Mouse (Mus musculus): ENCODE data around the gene Kel. TPM values are rescaled to one million over a fixed set of nuclear protein-coding genes. Genes with fewer than 3 reads are reported as not detected.

Gene Kel
- polyA plus RNA-seq, 1 experiment from 2014 or later: 11.9 TPM

DNA sequence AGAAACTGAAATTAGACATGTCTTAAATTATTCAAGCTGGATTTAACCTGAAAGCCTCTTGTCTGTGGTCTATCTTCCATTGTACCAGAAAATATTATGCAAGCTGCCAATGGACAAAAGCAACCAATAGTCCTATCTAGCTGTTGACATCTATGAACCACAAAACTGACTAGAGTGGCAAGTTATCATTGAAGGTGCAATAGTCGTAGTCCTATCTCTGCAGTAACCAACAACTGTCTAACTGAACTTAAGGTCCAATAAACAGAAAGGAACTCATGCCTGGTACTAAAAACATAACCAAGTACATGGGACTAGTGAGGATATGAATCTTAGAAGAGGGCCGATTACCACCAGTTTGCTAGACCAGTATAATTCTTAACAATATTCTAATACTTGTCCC, 27.6 kb downstream of the Kel start:
- Histone ChIP-seq H3K9ac (ENCODE audit: low read length) (no peak overlapping the region), H3K27ac (ENCODE audit: low read depth, low read length) (no peak overlapping the region), H3K4me3 (ENCODE audit: low read depth, low read length) (no peak overlapping the region), H3K4me2 (ENCODE audit: low read depth, low read length, severe bottlenecking) (no peak overlapping the region), H3K27me3 (ENCODE audit: control insufficient read depth, insufficient read depth, low read length) (no peaks in the 10 kb centered on the region), H3K9me3 (ENCODE audit: control insufficient read depth, low read length) (no peaks in the 10 kb centered on the region), H3K36me3 (ENCODE audit: control insufficient read depth, insufficient read depth, low read length) (no peaks in the 10 kb centered on the region), H3K4me1 (replicated peaks; ENCODE audit: control insufficient read depth, insufficient read depth, low read length) (no peaks in the 10 kb centered on the region)
- DNase-seq (ENCODE audit: low spot score) (no peak), ATAC-seq (replicated peaks; ENCODE audit: low FRiP score) (no peak)
- WGBS: 87% methylated on average over 2 of the region's 2 CpGs

GRCm38 (mm10) chr6:41662320-41662719, 41.8 kb downstream of the Kel start:
- no peaks in the 10 kb centered on the region for H3K9me3 ChIP-seq (ENCODE audit: control insufficient read depth, low read length)
- H3K36me3 ChIP-seq (ENCODE audit: control insufficient read depth, insufficient read depth, low read length): no peaks in the 10 kb centered on the region
- no peaks in the 10 kb centered on the region for H3K4me1 ChIP-seq (replicated peaks; ENCODE audit: control insufficient read depth, insufficient read depth, low read length)
- 39% methylated on average over 2 of the region's 2 CpGs for WGBS
- H3K9ac ChIP-seq (ENCODE audit: low read length): no peak overlapping the region
- no peak overlapping the region for H3K4me3 ChIP-seq (ENCODE audit: low read depth, low read length)
- no peaks in the 10 kb centered on the region for H3K27me3 ChIP-seq (ENCODE audit: control insufficient read depth, insufficient read depth, low read length)
- 0 out of 2 replicates have a peak, but pooled peaks have one; percentile 21 for ATAC-seq (replicated peaks; ENCODE audit: low FRiP score)
- H3K27ac ChIP-seq (ENCODE audit: low read depth, low read length): no peak overlapping the region
- no peak for DNase-seq (ENCODE audit: low spot score)
- no peak overlapping the region for H3K4me2 ChIP-seq (ENCODE audit: low read depth, low read length, severe bottlenecking)

GRCm38 (mm10) chr6:41658487-41658886, 45.7 kb downstream of the Kel start:
- DNase-seq (ENCODE audit: low spot score) (no peak), ATAC-seq (replicated peaks; ENCODE audit: low FRiP score) (no peak)
- no peak overlapping the region for H3K4me2 ChIP-seq (ENCODE audit: low read depth, low read length, severe bottlenecking)
- no peaks in the 10 kb centered on the region for H3K27me3 ChIP-seq (ENCODE audit: control insufficient read depth, insufficient read depth, low read length)
- no peaks in the 10 kb centered on the region for H3K9me3 ChIP-seq (ENCODE audit: control insufficient read depth, low read length)
- no peaks in the 10 kb centered on the region for H3K36me3 ChIP-seq (ENCODE audit: control insufficient read depth, insufficient read depth, low read length)
- 81% methylated on average over 1 of the region's 1 CpGs for WGBS
- no peak overlapping the region for H3K9ac ChIP-seq (ENCODE audit: low read length)
- H3K27ac ChIP-seq (ENCODE audit: low read depth, low read length): no peak overlapping the region
- no peaks in the 10 kb centered on the region for H3K4me1 ChIP-seq (replicated peaks; ENCODE audit: control insufficient read depth, insufficient read depth, low read length)
- no peak overlapping the region for H3K4me3 ChIP-seq (ENCODE audit: low read depth, low read length)

GRCm38 (mm10) chr6:41654648-41655047, 49.5 kb downstream of the Kel start:
- no peak overlapping the region for H3K4me3 ChIP-seq (ENCODE audit: low read depth, low read length)
- 86% methylated on average over 8 of the region's 8 CpGs for WGBS
- no peak overlapping the region for H3K4me2 ChIP-seq (ENCODE audit: low read depth, low read length, severe bottlenecking)
- H3K27ac ChIP-seq (ENCODE audit: low read depth, low read length): no peak overlapping the region
- no peaks in the 10 kb centered on the region for H3K27me3 ChIP-seq (ENCODE audit: control insufficient read depth, insufficient read depth, low read length)
- H3K4me1 ChIP-seq (replicated peaks; ENCODE audit: control insufficient read depth, insufficient read depth, low read length): no peaks in the 10 kb centered on the region
- H3K9ac ChIP-seq (ENCODE audit: low read length): no peak overlapping the region
- no peaks in the 10 kb centered on the region for H3K9me3 ChIP-seq (ENCODE audit: control insufficient read depth, low read length)
- DNase-seq (ENCODE audit: low spot score): no peak
- no peaks in the 10 kb centered on the region for H3K36me3 ChIP-seq (ENCODE audit: control insufficient read depth, insufficient read depth, low read length)
- ATAC-seq (replicated peaks; ENCODE audit: low FRiP score): no peak

DNA sequence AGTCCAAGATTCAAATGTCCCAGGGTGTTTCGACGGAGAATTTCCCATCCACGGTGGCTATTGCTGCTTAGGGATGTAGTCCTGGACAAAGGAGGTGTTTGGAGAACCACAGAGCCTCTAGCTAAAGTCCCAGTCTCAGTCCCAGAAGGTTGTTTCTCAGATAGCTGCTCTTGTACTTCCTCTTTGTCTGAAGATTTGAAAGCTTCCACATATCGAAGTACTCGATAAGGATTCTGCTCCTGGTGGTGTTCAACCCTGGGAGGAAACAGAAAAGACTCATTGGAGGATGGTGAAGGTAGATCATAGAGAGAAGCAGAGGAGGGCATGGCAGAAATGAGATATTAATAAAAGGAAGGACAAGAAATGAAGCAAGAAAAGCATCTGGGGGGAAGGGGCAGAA, 51.0 kb downstream of the Kel start:
- WGBS: 95% methylated on average over 5 of the region's 5 CpGs
- ATAC-seq (replicated peaks; ENCODE audit: low FRiP score): no peak
- Histone ChIP-seq H3K9me3 (ENCODE audit: control insufficient read depth, low read length) (no peaks in the 10 kb centered on the region), H3K27ac (ENCODE audit: low read depth, low read length) (no peak overlapping the region), H3K36me3 (ENCODE audit: control insufficient read depth, insufficient read depth, low read length) (no peaks in the 10 kb centered on the region), H3K27me3 (ENCODE audit: control insufficient read depth, insufficient read depth, low read length) (no peaks in the 10 kb centered on the region), H3K4me1 (replicated peaks; ENCODE audit: control insufficient read depth, insufficient read depth, low read length) (no peaks in the 10 kb centered on the region), H3K4me2 (ENCODE audit: low read depth, low read length, severe bottlenecking) (no peak overlapping the region), H3K4me3 (ENCODE audit: low read depth, low read length) (no peak overlapping the region), H3K9ac (ENCODE audit: low read length) (no peak overlapping the region)
- DNase-seq (ENCODE audit: low spot score): no peak

- no peaks in the 10 kb centered on the region for H3K4me1 ChIP-seq (replicated peaks; ENCODE audit: control insufficient read depth, insufficient read depth, low read length)
- ATAC-seq (replicated peaks; ENCODE audit: low FRiP score): no peak
- H3K4me2 ChIP-seq (ENCODE audit: low read depth, low read length, severe bottlenecking): no peak overlapping the region
- H3K27ac ChIP-seq (ENCODE audit: low read depth, low read length): no peak overlapping the region
- no peaks in the 10 kb centered on the region for H3K36me3 ChIP-seq (ENCODE audit: control insufficient read depth, insufficient read depth, low read length)
- no peaks in the 10 kb centered on the region for H3K27me3 ChIP-seq (ENCODE audit: control insufficient read depth, insufficient read depth, low read length)
- DNase-seq (ENCODE audit: low spot score): no peak
- no peaks in the 10 kb centered on the region for H3K9me3 ChIP-seq (ENCODE audit: control insufficient read depth, low read length)
- no peak overlapping the region for H3K9ac ChIP-seq (ENCODE audit: low read length)
- no peak overlapping the region for H3K4me3 ChIP-seq (ENCODE audit: low read depth, low read length)
Observed at GRCm38 (mm10) chr6:41646672-41647071, 57.5 kb downstream of the Kel start.

DNA sequence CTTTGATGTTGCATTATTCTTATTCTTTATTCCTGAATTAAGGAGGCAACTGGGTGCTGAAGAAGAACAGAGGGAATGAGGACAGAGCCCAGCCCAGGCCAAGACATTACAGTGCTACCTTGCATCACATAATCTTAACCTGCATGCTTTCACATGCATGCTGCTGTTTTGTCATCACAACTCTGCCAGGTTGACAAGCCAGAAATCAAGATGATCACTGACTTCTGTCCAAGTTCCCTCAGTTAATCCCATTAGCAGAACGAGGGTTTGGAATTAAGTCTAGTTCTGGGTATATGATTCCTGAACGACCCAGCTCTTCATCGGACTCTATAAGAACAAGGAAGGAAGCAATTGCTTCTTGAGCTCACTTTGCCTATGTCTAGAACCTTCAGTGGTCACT, 57.9 kb downstream of the Kel start:
- no peak for ATAC-seq (replicated peaks; ENCODE audit: low FRiP score)
- Histone ChIP-seq H3K27ac (ENCODE audit: low read depth, low read length) (no peak overlapping the region), H3K9me3 (ENCODE audit: control insufficient read depth, low read length) (no peaks in the 10 kb centered on the region), H3K4me1 (replicated peaks; ENCODE audit: control insufficient read depth, insufficient read depth, low read length) (no peaks in the 10 kb centered on the region), H3K36me3 (ENCODE audit: control insufficient read depth, insufficient read depth, low read length) (no peaks in the 10 kb centered on the region), H3K9ac (ENCODE audit: low read length) (no peak overlapping the region), H3K4me3 (ENCODE audit: low read depth, low read length) (no peak overlapping the region), H3K4me2 (ENCODE audit: low read depth, low read length, severe bottlenecking) (no peak overlapping the region), H3K27me3 (ENCODE audit: control insufficient read depth, insufficient read depth, low read length) (no peaks in the 10 kb centered on the region)
- 80% methylated on average over 3 of the region's 3 CpGs for WGBS
- DNase-seq (ENCODE audit: low spot score): no peak

- H3K4me2 ChIP-seq (ENCODE audit: low read depth, low read length, severe bottlenecking): no peak overlapping the region
- no peaks in the 10 kb centered on the region for H3K4me1 ChIP-seq (replicated peaks; ENCODE audit: control insufficient read depth, insufficient read depth, low read length)
- ATAC-seq (replicated peaks; ENCODE audit: low FRiP score): no peak
- no peaks in the 10 kb centered on the region for H3K9me3 ChIP-seq (ENCODE audit: control insufficient read depth, low read length)
- H3K27ac ChIP-seq (ENCODE audit: low read depth, low read length): no peak overlapping the region
- DNase-seq (ENCODE audit: low spot score): no peak
- H3K9ac ChIP-seq (ENCODE audit: low read length): no peak overlapping the region
- H3K27me3 ChIP-seq (ENCODE audit: control insufficient read depth, insufficient read depth, low read length): no peaks in the 10 kb centered on the region
- 83% methylated on average over 3 of the region's 3 CpGs for WGBS
- H3K36me3 ChIP-seq (ENCODE audit: control insufficient read depth, insufficient read depth, low read length): no peaks in the 10 kb centered on the region
- no peak overlapping the region for H3K4me3 ChIP-seq (ENCODE audit: low read depth, low read length)
Observed at GRCm38 (mm10) chr6:41643227-41643626, 60.9 kb downstream of the Kel start.

DNA sequence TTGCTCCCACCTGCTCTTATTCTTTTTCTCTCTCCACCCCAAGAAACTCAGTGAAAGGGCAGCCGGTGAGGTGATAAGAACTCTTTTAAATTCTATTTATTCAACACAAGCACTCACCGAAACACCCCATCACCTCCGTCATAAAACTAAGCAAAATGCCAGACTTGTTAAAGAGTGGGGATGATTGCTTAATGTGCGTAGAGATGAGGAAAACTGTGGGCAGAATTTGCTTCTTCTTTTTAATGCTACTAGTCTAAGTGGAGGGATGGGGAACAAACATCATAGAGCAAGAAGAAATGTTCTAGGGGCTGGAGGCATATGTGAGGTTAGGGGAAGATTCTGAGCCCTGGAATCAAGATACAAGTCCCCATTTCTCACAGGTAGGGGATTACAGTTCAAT, 61.4 kb downstream of the Kel start:
- ATAC-seq (replicated peaks; ENCODE audit: low FRiP score) (no peak), DNase-seq (ENCODE audit: low spot score) (no peak)
- H3K27ac ChIP-seq (ENCODE audit: low read depth, low read length): no peak overlapping the region
- H3K4me1 ChIP-seq (replicated peaks; ENCODE audit: control insufficient read depth, insufficient read depth, low read length): no peaks in the 10 kb centered on the region
- 93% methylated on average over 4 of the region's 4 CpGs for WGBS
- H3K4me3 ChIP-seq (ENCODE audit: low read depth, low read length): no peak overlapping the region
- no peak overlapping the region for H3K4me2 ChIP-seq (ENCODE audit: low read depth, low read length, severe bottlenecking)
- no peak overlapping the region for H3K9ac ChIP-seq (ENCODE audit: low read length)
- no peaks in the 10 kb centered on the region for H3K36me3 ChIP-seq (ENCODE audit: control insufficient read depth, insufficient read depth, low read length)
- no peaks in the 10 kb centered on the region for H3K27me3 ChIP-seq (ENCODE audit: control insufficient read depth, insufficient read depth, low read length)
- H3K9me3 ChIP-seq (ENCODE audit: control insufficient read depth, low read length): no peaks in the 10 kb centered on the region

Data from forebrain, embryonic 11.5 days (tissue).